Mouse (Mus musculus): ENCODE measurements around the gene Gm42957.
"Not testable (repeated sequence)": the region's sequence is repeated elsewhere in the genome, so short reads cannot be mapped to it uniquely, and the experiment has no call there.

Gm42957 gene

DNA sequence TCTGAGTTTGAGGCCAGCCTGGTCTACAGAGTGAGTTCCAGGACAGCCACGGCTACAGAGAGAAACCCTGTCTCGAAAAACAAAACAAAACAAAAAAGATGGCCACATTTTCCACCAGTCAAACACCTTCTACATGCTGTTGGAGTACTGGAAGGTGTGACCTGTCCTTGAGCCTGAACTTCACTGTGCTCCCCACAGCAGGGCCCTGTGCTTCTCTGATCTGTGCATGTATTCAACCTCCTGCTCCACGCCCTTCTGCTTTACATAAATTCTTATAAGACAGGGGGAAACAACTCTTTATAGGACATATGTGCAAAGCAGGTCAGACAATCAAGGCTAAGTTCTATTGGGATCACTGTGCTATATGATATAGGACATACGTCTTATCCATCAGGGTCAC lies 12.1 kb upstream of the Gm42957 start:
- no peak for DNase-seq (ENCODE audit: low read depth, low spot score)

DNA sequence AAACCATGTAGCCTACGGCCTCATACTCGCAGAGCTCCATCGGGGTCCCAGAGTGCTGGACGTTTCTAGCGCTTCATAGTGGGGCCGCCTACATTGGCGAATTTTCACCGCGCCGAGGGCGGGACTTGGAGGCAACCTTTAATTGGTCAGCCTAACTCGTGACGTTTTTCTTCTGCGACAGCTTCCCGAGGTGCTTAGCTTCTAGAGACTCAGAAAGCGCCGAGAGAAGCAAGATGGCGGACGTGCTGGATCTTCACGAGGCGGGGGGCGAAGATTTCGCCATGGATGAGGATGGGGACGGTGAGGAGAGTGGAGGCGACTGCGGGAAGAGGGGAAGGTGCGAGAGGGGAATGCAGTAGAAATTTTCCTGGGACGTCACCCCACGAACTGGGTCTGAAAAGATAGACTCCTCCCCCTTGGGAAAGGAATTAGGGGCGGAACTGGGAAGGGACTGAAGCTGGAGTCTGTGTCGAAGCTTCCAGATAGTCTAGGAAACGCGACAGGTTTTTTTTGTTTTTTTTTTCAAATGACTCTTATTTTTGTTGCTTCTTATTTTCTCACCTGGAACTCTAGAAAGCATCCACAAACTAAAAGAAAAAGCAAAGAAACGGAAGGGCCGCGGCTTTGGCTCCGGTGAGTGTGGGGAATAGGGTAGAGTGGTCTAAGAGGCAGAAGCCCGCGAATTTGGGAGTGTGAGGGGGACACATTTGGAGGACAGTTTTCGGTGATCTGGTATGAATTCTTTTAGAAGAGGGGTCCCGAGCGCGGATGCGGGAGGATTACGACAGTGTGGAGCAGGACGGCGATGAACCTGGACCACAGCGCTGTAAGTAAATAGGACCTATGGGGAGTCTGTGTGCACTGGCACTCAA lies 5.3 kb upstream of the Gm42957 start, which contains the start of gene Rbm8a:
Gene Rbm8a, plus strand, starts transcription at position 205 of the 872 bp plus-strand sequence.
- peak; percentile 95 for DNase-seq (ENCODE audit: low read depth, low spot score)

- DNase-seq (ENCODE audit: low read depth, low spot score) = no peak
These were observed 3.2 kb upstream of the Gm42957 start for GRCm38 (mm10) chr3:96632058-96632457.

DNA sequence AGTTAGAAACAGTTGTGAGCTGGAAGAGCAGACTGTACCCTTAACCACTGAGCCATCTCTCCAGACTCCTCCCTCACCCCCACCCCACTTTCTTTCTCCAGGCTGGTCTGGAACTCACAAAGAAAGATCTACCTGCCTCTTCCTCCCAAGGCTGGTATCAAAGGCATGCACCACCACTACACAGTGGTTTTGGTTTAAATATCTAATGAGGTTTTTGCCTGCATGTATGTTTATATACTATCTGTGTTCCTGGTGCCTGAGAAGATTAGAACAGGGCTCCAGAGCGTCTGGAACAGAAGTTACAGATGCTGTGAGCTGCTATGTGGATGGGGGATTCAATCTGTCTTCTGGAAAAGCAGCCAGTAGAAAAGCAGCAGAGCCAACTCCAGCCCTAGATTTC lies 1.3 kb upstream of the Gm42957 start:
- no peak for DNase-seq (ENCODE audit: low read depth, low spot score)

DNA sequence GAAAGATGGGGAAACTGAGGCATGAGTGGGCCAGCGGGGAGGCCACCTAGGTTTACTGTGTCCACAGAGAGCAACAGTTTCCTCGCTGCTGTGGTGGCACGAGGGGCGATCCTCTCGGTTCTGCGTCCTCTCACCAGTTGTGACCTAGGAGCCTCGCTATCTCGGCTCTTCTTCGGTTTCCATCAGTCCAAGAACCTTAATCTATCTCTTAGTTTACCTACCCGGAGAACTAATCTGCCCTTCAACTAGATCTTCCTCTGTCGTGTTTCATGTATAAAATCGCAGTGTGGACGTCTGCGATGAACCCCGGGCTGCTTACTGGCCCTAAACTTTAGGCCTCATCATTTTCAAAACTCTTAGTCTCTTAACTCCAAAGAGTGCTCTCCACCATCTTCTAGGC lies 632 bp downstream of the Gm42957 start:
- no peak for DNase-seq (ENCODE audit: low read depth, low spot score)

- DNase-seq (ENCODE audit: low read depth, low spot score) = no peak
These were observed 1.2 kb downstream of the Gm42957 start for GRCm38 (mm10) chr3:96636448-96636847.

- DNase-seq (ENCODE audit: low read depth, low spot score) = no peak
These were observed 3.9 kb downstream of the Gm42957 start for GRCm38 (mm10) chr3:96639219-96639618.

DNA sequence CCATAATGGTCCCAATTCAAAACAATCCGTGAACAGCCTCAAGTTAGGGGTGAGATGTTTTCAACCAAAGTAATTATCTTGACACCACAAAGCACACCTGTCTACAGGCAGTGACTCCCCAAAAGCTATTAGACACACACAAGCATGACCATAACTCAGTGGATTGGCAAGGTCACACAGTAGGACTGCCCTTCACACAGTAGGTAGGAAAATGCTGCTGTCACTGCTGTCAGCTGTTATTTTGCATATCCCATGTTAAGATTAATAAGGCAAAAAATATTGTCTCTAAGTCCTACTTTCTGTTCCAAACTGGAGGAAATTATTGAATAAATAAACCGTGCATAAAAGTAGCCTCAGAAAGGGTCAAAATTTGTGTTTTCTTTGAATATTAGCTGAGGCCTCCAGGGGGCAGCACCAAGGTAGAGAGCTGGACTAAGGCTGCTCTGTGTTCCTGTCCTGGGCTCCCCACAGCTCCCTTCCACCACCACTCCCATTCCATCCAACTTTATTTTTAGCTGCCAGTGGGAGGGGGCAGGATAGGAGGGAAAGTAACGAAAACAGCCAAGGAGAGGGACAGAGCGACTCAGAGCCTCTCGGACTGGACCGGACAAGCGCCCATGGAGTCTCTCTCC lies 9.9 kb downstream of the Gm42957 start, which contains the start of gene Itga10:
Gene Itga10, plus strand, starts transcription at position 567 of the 632 bp plus-strand sequence.
- DNase-seq (ENCODE audit: low read depth, low spot score) = no peak

GRCm38 (mm10) chr3:96647365-96647764 lies 12.1 kb downstream of the Gm42957 start:
- no peak for DNase-seq (ENCODE audit: low read depth, low spot score)

GRCm38 (mm10) chr3:96660901-96661300 lies 25.6 kb downstream of the Gm42957 start:
- DNase-seq (ENCODE audit: low read depth, low spot score) = no peak

DNA sequence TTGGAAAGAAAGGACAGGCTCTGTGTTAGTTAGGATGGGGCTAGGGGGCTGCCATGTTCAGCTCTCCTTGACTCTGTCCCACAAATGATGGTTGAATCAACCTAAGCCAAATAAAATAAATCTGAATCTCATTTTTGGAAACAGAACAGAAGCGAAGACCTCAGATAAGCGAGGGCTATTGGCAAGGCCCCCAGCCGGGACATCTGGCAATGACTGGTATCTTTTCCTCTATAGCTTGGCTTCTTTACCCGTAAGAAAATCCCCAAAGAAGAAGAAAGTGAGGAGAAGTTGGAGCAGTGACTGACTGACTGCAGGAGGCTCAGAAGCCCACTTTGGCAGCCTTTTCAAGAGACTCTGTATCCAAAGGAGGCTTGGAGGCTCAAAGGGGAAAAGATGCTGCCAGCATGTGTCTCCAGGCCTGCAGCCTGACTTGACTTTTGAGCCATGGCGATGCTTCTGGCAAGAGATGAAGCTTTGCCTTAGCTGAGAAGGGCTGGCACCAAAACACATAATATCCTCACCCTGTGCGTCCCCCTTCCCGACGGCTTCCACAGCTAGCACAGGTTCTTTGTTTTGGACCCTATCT lies 27.6 kb downstream of the Gm42957 start:
- no peak for DNase-seq (ENCODE audit: low read depth, low spot score)

- peak; percentile 93 for DNase-seq (ENCODE audit: low read depth, low spot score)
These were observed 28.4 kb downstream of the Gm42957 start for GRCm38 (mm10) chr3:96663432-96664239.

DNA sequence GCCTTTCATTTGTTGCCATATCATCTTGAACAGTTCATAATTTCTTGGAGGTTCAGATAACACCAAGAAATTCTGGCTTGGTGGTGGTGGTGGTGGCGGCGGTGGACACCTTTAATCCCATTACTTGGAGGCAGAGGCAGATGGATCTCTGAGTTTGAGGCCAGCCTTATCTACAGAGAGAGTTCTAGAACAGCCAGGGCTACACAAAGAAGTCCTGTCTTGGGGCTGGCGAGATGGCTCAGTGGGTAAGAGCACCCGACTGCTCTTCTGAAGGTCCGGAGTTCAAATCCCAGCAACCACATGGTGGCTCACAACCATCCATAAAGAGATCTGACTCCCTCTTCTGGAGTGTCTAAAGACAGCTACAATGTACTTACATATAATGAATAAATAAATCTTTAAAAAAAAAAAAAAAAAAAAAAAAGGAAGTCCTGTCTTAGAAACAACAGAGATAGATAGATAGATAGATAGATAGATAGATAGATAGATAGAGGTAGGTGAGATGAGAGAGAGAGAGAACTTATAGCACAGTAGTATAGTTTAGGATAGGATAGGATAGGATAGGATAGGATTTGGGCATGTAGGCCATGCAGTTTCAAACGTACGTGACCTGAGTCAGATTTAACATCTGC lies 30.6 kb downstream of the Gm42957 start:
- not testable (repeated sequence) for DNase-seq (ENCODE audit: low read depth, low spot score)

DNA sequence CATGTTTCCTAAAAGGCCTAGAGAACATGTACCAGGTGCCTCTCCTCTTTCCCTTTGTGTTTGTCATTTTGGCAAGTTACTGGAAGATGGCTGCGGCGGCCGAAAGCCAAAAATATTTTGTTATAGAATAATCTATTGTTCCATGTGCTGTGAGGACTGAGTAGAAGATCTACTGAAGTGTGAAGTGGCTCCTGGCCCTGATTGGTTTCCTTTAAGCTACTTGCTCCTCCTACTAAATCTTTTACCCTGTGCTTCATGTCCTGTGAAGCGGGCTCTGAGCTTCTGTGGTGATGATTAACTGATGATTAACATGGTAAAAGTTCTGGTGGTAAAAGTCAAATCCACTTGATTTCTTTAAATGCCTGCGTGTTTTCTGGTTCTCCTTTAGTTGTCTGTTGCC lies 31.6 kb downstream of the Gm42957 start:
- no peak for DNase-seq (ENCODE audit: low read depth, low spot score)

GRCm38 (mm10) chr3:96667316-96667715 lies 32.0 kb downstream of the Gm42957 start:
- no peak for DNase-seq (ENCODE audit: low read depth, low spot score)

GRCm38 (mm10) chr3:96668424-96669067 lies 33.3 kb downstream of the Gm42957 start:
- no peak for DNase-seq (ENCODE audit: low read depth, low spot score)

DNA sequence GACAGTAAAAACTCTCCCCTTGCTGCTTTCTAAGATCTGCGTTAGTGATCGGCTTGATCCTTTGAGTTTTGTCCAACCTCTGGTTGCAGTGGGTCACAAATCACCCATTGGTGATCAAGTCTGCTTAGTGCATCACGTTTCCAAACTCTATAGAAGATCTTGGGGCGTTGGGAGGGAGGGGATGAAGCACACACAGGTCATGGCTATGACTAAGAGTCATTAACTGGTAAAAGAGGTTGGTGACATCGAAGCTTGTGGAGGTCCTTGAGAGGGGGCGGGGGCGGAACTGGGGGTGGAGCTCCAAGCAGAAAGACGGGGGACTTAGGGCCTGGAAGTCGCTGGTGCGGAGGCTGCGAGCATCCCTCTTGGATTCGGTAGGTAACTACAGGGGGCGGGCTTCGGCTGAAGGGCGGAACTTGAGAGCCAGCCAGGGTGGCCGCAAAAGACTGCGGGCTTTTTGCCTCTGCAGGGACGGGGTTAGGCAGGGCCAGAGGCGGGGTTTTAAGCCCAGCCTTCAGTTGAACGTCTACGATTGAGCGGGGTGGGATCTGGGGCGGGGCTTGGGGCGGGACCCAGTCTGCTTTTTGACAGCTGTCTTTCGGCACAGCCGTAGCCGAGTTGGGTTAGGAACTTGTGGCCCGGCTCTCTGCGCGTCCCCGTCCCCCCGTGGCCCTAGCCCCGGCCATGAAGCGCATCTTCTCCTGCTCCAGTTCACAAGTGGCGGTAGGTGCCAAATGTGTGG lies 34.6 kb downstream of the Gm42957 start, which contains the start of gene Ankrd35:
Gene Ankrd35, plus strand, starts transcription at position 405 of the 742 bp plus-strand sequence.
- peak; percentile 89 for DNase-seq (ENCODE audit: low read depth, low spot score)

GRCm38 (mm10) chr3:96671519-96671918 lies 36.2 kb downstream of the Gm42957 start:
- no peak for DNase-seq (ENCODE audit: low read depth, low spot score)

- no peak for DNase-seq (ENCODE audit: low read depth, low spot score)
These were observed 38.2 kb downstream of the Gm42957 start for GRCm38 (mm10) chr3:96673514-96673913.

DNA sequence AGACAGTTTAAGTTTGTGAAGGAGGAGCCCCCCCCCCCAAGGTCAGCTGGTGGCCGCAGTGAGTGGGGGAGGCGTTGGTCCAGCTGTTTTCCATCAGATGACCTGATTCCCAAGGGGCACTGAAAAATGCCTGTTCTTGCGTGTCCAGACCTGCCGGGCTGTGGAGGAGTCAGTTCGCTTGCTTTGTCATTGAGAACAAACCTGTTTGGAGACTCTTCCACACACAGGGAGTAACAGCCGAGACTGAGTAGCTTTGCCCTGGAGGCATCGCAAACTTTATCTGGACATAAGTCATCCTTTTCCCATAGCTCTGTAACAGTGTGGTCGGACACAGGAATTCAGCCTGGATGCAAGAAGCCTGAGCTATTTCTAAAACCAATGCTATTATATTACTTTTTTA lies 39.2 kb downstream of the Gm42957 start:
- DNase-seq (ENCODE audit: low read depth, low spot score) = no peak

Measured in WW6 (cell line).